Mouse (Mus musculus) heart, adult 11 months (tissue): ENCODE results near the gene Bmpr2.

ENCODE experiments used
- DNase-seq: peaks from one replicate; pipeline ENCODE4 v3.0.0; 2022

Gene Bmpr2

DNA sequence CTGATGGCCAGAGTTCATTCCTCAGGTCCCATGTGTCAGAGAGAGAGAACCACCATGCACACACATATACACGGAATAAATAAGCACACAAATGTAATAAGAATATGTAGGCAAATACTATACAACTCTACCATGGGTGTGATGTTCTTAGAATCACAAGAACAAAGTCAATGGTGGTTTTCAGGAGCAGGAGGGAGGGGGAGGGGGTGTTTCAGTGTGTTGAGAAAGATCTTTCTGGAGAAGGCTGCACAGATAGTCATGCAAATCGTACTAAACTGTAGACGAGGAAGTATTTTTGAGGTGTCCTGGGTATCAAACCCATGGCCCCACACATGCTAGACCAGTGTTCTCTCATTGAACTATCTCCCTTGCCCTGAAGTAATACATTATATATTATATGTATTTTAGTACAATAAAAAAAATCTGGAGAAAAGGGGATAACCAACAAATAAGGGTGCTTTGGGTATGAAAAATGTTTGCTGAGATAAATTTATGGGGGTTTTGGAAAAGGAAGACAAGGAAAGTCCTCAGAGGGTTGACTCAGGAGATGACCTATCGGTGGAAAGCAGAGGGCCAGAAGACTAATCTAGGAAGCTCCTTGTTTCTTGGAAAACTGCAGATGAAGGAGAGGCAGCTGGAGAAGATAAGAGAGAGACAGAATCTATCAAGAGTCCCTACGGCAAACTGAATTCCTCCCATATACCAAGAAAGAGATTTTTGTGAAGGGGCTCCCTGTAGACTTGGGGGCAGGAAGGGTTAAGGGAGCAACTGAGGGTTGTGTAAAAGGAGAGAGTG lies 138.1 kb downstream of the Bmpr2 start:
- peak; percentile 60 for DNase-seq

DNA sequence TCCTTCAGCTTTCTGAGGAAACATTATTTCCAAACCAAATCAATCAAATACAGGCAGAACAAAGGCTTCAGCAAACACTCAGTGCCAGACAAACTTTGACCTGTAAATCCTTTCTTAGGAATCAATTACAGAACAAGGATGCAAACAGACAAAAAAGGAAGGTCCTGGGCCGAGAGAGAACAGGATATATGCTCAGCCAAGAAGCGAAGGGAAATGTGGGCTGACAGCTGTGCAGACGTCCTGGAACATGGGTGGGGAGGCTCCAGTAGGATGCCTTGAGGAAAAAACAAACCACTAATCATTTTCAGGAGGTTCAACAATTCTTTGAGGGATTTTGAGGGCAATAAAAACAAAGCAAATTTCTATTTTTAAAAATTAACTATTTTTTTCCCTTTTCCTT lies 139.4 kb downstream of the Bmpr2 start:
- peak; percentile 98 for DNase-seq

DNA sequence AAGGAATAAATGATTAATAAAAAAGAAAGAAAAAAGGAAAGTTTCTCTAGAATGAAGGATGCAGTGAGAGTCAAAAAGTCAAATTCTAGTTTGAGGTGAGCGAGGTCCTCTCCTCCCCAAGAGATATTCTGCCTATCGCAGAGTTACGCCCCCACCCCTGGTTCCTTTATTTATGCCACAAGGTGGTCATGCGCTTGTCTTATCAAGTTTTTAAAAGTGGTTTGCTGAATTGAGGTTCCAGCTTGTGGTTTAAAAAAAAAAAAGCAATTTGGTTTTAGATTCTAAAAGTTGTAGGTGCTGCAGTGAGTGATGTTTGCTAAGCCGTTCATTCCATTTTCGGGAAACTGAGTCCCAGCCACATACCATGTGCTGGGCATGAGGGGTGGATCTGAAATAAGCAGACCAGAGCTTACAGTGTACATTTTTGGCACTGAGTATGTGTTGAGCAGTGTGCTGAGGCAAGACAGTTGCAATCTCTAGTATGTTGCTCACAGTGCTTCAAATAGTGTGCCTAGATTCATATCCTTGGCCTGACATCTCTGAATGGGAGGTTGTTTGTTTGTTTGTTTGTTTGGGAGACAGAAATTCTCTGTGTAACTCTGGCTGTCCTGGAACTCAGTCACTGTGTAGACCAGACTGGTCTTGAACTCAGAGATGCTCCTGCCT lies 141.6 kb downstream of the Bmpr2 start:
- peak; percentile 56 for DNase-seq

DNA sequence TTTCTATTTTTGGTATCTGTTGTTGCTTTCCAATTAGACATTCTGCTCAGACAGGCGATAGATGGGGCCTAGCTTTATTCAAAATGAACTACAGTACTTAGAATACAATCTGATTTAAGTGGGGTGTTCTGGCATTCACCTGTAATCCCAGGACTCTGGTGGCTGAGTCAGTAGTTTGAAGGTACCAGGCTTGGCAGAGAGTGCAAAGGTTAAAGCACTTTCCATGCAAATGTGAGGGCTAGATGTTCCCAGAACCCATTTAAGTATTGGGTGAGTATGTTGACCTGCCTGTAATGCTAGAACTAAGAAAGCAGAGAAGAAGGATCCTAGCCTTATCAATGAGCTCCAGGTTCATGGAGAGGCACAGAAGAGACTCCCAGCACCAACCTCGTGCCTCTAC lies 142.7 kb downstream of the Bmpr2 start:
- peak; percentile 24 for DNase-seq

DNA sequence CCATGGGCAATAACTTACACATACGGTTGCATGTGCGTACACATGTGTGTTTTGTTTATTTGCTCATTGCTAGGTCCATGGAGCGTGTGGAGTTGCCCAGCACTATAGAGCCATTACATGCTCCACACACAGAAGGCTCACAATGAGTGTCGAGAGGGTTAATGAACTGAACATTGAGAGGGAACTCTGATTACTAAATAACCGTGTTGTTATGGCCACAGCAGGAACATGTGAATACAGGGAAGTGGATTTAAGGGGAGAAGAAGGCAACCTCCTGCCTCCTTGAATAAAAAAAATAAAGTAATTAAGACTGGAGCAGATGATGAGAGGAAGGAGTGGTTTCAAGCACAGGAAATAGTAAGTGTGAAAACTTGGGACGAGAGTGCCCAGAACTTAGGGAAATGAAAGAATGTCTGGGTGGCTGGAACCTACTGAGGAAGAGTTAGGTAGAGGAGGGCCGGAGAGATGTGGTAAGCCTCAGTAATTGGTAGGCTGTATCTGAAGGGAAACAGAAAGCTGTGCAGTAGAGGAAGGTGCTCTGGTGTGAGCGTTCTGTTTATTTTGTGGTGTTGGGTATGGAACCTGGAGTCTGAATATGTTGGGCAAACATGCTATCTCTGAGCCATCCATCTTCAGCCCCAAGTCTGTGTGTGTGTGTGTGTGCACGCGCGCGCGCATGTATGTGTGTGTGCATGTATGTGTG lies 143.8 kb downstream of the Bmpr2 start:
- peak; percentile 86 for DNase-seq

DNA sequence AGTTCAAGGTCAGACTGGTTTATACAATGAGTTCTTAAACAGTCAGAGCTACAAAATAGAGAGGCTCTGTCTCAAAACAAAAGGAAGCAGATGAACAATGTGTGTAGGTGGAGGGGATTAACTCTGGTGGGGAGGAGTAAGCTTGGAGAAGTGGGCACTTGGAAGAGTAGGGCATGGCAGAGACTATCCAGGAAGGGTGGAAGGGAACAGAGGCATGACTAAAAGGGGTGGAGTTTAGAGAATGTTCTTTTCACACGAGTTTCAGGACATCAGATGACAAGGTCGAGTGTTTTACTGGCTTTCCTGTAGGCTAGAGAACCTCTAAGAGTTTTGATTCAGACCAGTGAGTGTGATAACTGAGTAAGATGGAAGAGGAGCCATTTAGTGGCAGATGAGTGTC lies 144.5 kb downstream of the Bmpr2 start:
- DNase-seq = peak; percentile 73

DNA sequence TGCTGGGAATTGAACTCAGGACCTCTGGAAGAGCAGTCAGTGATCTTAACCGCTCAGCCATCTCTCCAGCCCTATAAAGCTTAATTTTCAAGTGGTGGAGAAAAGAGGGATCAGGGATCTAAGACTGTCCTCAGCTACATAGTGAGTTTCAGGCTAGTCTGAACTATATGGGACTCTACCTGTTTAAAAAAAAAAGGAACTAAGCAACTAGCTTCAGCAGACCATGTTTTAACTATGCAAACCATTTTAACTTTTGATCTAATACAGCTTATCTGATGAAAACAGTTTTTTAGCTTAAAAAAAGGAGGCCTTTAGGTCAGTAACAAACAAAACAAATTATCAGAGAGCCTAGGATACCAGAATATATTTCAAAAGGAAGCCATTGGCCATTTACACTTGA lies 147.7 kb downstream of the Bmpr2 start:
- DNase-seq = no peak

DNA sequence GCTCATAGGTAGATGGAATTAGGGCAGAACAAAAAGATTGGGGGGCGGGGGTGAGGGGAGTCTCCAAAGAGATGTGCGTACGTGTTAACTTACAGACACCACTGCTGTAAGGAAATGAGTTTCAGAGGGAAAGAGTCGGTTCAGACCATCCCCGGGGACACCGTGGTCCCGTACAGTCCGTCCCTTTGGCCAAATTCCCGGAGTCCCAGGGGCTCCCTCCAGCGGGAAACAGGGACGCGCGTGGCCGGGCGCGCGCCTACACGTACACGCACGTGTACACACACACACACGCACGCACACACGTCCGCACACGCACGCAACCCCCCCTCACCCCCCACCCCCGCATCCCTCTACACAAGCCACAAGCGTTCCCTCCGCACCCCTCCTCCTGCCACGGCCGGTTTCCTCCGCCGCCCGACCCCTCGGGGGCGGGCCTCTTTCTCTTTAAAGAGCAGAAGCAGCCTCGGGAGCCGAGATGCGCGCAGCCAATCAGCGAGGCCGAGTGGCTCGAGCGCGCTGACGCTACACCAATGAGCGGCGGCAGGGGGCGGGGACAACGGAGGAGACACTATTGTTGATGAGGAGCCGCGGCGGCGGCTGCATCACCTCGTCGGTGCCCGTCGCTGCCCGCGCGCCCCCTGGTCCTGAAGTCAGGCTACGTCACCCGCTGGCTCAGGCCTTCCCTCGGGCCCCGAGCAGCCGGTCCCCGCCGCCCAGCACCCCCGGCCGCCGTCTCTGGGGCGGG lies 149.4 kb downstream of the Bmpr2 start, which contains the start of gene Fam117b:
Fam117b (plus strand) TSS at position 594 of the 745 bp plus-strand sequence.
- DNase-seq = peak; percentile 100

DNA sequence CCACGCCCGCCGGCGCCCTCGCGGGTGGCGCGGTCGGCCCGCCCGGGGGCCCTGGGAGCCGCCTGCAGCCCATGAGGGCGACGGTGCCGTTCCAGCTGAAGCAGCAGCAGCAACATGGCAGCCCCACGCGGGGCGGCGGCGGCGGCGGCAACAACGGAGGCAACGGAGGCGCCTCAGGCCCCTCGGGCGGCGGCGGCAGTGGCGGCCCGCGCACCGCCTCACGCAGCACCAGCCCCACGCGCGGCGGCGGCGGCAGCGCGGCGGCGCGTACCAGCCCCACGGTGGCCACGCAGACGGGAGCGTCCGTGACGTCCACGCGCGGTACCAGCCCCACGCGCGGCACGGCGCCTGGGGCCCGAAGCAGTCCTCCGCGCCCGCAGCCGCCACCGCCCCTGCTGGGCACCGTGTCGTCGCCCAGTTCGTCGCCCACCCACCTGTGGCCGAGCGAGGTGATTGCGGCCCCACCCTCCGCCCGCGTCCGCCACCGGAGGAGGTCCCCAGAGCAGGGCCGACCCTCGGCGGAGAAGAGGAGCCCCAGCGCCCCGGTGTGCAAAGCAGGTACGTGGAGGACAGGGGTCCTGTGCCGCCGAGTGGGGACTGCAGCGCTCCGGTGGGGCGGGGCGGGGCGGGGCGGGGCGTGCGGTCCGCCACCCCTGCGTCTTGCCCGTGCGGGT lies 150.1 kb downstream of the Bmpr2 start:
- peak; percentile 96 for DNase-seq

DNA sequence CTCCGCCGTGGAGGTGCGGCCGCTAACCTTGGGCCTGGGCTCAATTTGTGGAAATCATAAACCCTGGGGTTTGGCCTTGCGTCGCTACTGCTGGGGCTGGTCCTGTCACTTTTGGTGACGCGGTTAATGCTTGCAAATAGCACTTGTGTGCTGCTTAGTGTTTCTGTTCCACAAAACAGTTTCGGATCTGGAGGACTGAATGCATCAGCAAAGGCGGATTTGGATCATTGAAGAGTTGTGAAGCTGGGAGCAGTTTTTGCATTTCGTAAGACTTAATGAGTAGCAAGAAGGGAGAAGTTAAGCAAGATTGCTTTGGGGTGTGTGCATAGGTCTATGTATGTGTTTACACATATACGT lies 150.6 kb downstream of the Bmpr2 start:
- DNase-seq = peak; percentile 96

DNA sequence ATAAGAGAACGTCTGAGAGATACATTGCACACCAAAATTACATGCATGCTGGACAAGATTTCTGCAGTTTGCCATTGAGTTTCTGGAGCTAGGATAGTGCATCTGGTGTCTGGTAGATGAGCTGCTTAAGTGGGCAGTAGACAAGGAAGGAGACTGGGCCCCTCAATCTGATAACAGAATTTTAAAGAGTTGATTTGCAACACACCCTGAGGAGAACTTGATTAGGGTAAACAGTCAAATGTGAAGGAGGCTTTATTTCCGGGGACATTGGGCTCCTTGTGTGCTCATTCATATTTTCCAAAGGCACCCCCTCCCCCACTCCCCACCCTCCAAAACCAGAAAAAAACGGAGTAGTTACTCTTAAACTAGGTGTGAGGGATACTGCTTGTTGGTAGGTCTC lies 151.6 kb downstream of the Bmpr2 start:
- DNase-seq = no peak

DNA sequence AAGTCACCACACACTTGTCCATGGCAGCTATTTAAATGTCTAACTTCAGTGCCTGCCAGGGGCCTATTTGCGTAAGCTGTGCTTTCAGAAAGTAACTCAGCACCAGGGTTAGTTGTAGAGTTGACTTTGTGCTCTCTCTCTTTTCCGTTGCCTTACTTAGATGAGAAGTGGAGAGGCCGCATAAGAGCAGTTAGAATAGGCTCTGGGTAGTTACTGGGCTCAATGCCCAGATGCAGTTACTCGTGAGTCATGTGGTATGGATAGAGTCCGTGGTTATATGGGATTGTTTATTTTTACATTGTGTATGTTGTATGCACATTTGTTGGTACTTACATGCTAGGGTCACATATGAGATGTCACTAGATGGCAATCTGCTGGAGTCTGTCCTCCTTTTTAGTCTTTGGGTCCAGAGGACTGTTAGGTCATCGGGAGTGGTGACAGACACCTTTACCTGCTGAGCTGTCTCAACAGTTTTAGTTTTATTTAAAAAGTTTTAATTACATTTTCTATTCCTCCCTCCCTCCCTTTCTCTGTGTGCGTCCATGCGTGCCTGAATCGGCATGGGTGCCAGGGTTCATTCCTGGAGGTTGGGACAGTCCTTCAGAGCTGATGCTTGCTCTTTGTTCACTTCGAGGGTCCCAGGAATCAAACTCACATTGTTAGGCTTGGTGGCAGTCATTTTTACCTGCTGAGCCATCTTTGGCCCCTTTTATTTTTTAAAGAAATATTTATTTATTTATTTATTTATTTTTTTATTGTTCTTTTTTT lies 152.8 kb downstream of the Bmpr2 start:
- DNase-seq = peak; percentile 91

DNA sequence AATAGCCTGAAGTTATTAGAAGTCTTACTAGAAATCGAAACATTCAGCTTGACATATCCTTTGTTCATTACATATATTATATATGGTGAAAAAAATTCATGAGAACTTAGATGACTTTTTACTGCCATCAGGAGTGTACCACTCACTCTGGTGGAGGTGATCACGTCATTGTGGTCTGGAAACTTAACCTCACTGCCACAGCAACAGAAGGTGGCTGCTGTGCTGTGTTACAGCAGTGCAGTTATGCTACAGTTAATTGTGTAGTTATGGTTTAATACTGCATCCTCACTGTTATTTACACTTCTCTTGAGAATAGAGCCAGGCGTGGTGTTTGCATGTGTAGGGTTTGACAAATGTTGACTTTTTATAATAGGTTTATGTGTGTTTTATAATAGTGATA lies 154.2 kb downstream of the Bmpr2 start:
- DNase-seq = peak; percentile 61

DNA sequence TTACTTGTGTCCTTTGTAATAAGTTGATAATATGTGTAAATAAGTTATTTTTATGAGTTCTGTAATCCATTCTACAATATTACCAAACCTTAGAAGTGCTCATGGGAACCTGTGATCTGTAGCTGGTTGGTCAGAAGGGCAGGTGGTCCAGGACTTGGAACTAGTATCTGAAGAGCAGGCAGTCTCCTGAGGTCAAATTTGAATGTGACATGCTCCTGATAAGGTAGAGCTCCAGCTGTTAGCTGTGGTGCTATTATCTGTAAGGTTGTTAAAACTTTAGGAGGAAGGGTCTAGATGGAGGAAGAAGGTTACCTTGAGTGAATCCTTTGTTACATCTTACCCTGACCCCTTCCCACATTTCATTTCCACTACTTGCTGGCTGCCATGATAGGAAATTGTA lies 154.9 kb downstream of the Bmpr2 start:
- DNase-seq = peak; percentile 4

DNA sequence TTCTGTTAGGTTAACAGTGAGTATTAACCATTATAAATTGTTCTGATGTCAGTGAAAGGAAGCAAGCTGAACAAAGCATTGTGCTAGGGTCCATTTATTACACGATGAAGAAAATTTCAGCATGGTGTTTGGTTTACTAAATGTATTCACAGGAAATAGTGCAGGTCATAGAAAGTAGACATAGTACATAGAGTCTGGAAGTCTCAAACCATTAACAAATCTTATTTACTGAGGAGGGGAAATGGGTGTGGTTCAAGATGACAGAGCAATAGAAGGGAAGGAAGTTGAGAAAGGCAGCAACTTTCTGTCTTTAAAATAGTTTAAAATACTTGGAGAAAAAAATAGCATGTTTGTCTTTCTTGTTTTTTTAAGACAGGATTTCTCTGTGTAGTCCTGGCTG lies 160.0 kb downstream of the Bmpr2 start:
- no peak for DNase-seq

DNA sequence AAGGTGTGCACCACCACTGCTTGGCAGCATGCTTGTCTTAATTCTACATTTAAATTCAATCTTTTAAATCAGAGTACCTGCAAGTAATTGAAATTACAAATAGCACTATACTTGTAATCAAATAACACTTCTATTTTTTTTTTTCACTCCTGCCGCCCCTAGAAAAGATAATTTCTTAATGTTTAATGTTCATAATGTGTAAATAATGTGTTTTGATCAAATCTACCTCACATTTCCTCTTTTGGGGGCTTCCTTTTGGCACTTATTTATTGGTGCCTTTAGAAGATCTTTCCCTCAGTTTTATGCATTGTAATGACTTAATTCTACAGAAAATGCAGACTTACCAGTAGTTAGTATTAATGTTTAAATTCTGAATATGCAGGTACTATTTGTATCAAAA lies 160.5 kb downstream of the Bmpr2 start:
- no peak for DNase-seq

DNA sequence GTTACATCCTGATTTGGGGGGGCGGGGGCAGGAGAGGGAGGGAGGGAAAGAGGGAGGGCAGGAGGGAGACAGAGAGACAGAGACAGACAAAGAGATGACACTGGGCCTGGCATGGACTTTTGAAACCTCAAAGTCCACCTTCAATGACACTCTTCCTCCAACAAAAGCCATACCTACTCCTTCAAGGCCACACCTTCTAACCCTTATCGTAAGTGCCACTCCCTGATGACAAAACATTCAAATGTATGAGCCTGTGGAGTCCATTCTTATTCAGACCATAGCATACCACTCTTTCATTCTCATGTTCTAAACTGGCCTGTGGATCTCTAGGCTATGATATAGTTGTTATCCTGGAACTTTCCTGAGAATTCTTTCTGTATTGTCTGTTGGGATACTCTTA lies 161.2 kb downstream of the Bmpr2 start:
- DNase-seq = peak; percentile 77

DNA sequence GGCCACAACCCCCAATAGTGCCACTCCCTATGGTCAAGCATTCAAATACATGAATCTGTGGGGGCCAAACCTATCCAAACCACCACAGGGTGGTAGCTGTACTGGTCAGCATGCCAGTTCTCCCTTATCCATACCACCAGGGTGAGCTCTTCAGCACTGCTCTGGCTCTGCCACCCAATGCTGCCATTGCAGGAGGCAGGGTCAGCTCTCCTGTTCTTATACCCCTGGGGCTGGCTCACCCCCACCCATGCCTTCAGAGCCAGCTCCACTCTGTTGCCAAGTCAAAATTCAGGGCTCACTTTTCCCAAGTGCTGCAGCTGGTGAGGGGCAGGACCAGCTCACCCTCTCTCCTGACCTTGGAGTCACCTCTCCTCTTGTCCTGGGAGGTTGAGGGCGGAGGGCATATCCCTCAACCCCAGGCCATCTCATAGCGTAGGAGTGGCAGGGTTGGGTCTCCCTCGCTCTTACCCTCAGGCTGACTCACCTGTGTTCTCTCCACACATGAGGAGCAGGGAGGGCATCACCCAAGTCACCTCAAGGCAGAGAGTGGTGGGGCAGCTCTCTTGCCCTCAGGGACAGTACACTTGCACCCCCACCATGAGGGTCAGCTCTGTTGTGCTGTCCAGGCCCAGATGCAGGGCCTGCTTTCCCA lies 162.9 kb downstream of the Bmpr2 start:
- DNase-seq = peak; percentile 83

DNA sequence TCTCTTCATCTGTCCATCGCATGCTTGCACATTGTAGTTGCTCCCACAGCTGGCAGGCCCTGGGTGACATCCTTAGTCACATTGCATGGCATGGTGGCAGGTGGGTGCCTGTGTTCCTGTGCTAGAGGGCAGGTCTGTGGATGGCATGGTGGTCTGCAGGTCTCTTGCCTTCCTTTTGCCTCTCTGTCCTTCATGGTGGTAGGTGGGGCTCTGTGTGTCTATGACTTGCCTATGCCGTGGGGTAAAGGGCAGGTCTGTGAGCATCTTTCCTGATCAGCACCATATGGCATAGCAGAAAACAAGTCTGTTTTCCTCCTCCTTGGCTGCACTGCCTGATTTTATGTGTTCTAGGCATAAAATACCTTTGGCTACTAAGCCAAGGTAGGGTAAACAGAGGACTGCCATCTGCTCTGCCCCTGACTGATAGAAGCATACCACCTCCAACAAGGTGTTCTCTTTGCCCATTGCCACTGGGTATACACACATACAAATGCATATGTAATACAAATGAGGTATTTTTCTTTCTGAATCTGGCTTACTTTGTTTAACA lies 164.0 kb downstream of the Bmpr2 start:
- DNase-seq = peak; percentile 86
